Mouse (Mus musculus): ENCODE measurements around the gene Prss54. TPM values are rescaled to one million over a fixed set of nuclear protein-coding genes. Genes with fewer than 3 reads are reported as not detected.
"Not testable (repeated sequence)": the region's sequence is repeated elsewhere in the genome, so short reads cannot be mapped to it uniquely, and the experiment has no call there.

Prss54 gene
- not detected for total RNA-seq (2022)

GRCm38 (mm10) chr8:95576240-95576639, at the start of gene Prss54:
Prss54 (minus strand) TSS chr8:95576340.
- no peak for DNase-seq (ENCODE audit: low spot score in 2 of 2)

GRCm38 (mm10) chr8:95624833-95625232, 48.7 kb upstream of the Prss54 start:
- DNase-seq (ENCODE audit: low spot score in 2 of 2), result no peak

- no peak for DNase-seq (ENCODE audit: low spot score in 2 of 2)
Measured at GRCm38 (mm10) chr8:95620046-95620445, 43.9 kb upstream of the Prss54 start.

DNA sequence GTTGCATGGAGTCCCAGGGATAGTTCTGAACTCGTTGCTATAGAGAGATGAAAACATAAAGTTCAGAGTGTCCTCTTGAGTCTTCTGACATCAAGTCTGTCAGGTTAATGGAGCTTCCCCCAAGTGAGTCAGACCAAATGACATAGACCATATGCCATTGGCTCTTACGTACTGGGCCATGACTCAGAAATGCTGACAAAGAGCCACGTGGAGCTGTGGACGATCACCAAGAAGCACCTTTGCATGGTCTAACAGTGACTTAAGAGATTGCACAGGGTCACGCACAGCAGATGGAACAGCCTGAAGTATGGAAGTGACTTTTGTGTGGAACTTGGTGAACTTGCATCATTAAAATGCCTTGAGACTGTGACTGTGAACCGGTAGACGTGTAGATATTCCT, 40.2 kb upstream of the Prss54 start:
- DNase-seq (ENCODE audit: low spot score in 2 of 2), result no peak

DNA sequence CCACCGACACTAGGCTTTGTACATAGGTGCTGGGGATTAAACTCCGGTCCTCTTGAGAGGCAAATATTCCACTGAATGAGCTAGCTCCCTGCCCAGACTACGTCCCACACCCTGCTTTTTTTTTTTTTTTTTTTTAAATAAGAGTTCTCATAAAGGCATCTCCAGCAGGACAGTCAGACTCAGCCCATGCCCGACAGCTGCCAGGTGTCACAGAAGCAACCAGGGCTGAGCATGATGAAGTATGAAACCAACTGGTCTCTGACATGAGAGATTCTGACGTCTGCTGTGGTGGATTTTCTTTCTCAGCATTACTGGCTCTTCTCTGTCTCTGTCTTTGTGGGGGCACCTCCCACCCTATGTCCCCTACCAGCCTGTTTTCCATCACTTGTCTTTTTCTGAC, 35.6 kb upstream of the Prss54 start:
- DNase-seq (ENCODE audit: low spot score in 2 of 2), result no peak

GRCm38 (mm10) chr8:95610749-95611148, 34.6 kb upstream of the Prss54 start:
- no peak for DNase-seq (ENCODE audit: low spot score in 2 of 2)

- DNase-seq (ENCODE audit: low spot score in 2 of 2), result no peak
Measured at GRCm38 (mm10) chr8:95609406-95609805, 33.3 kb upstream of the Prss54 start.

GRCm38 (mm10) chr8:95607210-95607609, 31.1 kb upstream of the Prss54 start:
- DNase-seq (ENCODE audit: low spot score in 2 of 2), result no peak

GRCm38 (mm10) chr8:95606509-95606908, 30.4 kb upstream of the Prss54 start:
- DNase-seq (ENCODE audit: low spot score in 2 of 2), result not testable (repeated sequence)

DNA sequence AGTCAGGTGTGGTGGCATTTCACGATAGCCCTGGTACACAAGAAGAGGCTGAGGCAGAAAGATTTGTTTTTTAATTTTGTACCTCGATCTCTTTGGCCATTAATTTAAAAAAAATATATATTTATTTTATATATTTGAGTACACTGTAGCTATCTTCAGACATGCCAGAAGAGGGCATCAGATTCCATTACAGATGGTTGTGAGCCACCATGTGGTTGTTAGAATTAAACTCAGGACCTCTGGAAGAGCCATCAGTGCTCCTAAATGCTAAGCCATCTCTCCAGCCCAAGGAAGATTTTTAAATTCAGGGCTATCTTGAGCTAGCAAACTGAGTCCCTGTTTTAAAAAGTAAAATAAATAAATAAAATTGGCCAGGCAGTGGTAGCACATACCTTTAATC, 26.0 kb upstream of the Prss54 start:
- no peak for DNase-seq (ENCODE audit: low spot score in 2 of 2)

DNA sequence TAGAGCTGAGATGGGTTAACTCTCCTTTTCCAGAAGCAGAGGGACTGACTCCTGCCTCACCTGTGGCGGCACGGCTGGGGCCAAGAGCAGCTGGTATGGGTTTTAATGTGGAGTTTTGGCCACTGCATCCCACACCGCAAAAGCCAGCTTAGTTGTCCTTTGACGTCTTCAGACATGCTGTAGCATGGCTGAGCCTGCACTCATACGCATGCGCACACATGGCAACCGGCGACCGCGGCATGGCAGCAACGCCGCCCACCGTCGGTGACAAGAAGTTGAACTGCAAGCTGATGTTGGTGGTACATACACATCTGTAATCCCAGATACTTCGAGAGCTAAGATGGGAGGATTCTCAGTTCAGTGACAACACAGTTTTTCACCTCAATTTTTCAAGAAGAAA, 25.2 kb upstream of the Prss54 start:
- no peak for DNase-seq (ENCODE audit: low spot score in 2 of 2)

- no peak for DNase-seq (ENCODE audit: low spot score in 2 of 2)
Measured at GRCm38 (mm10) chr8:95599861-95600260, 23.7 kb upstream of the Prss54 start.

GRCm38 (mm10) chr8:95596841-95597241, 20.7 kb upstream of the Prss54 start:
- DNase-seq (ENCODE audit: low spot score in 2 of 2), result no peak

- no peak for DNase-seq (ENCODE audit: low spot score in 2 of 2)
Measured at GRCm38 (mm10) chr8:95595131-95595530, 19.0 kb upstream of the Prss54 start.

GRCm38 (mm10) chr8:95593439-95594393, 17.6 kb upstream of the Prss54 start:
- no peak for DNase-seq (ENCODE audit: low spot score in 2 of 2)

DNA sequence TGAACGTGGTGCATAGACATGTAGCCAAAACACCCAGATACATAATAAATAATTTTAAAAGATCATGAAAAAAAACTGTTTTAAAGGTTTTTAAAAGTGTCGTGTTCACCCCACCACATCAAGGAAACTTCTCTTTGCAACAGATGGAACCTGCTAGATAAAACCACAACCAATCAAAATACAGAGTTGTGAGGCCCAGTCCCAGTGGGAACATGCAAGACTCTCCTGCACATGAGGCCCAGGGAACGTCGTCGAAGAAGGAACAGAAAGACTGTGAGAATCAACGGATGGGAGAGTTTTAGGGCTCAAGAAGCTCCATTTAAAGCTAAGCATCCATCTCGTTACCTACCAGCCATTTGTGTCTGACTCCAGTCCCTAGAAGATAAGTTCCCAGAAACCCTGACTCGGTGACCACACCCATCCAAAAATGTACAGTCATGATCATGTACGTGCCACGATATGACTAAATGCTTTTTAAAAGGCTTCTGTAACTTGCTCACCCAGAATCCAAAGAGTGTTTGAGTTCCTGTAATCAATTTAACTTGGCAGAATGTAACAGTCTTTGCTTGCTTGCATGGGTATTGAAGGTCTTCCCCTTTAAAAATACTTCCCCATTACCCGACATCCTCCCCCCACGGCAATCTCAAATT, 16.1 kb upstream of the Prss54 start:
- DNase-seq (ENCODE audit: low spot score in 2 of 2), result no peak

DNA sequence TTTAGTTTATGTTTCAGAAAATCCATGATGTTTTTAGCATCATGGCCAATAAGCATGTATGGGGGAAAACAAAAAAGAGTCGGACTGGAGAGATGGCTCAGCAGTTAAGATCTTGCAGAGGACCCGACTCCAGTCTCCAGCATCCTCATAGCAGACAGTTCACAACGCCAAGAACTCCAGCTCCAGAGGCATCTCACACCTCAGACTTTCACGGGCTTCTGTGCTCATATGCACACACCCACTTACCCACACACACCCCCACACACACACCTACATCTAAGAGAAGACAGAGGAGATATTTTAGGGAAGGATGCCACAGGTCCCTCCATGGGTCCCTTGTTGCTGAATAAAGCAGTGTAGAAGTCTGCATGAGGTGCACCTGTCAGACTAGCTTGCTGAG, 14.4 kb upstream of the Prss54 start:
- DNase-seq (ENCODE audit: low spot score in 2 of 2), result no peak

DNA sequence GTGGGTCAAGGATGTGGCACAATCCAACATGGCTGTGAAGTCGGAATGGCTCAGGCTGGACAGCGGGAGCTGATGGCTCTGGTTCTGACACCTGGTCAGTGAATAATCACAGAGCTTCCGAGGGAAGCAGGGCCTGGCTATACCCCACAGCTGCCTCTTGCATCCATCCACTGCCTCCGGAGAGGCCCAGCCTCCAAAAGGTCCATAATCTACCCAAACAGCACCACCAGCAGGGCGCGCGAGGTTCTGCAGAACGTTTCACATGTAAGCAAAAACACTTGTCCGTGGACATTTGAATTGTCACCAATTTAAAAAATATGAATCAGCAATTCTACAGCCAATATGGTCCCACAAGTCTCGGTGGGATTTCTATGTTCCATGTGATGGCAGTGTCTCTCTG, 13.1 kb upstream of the Prss54 start:
- no peak for DNase-seq (ENCODE audit: low spot score in 2 of 2)

DNA sequence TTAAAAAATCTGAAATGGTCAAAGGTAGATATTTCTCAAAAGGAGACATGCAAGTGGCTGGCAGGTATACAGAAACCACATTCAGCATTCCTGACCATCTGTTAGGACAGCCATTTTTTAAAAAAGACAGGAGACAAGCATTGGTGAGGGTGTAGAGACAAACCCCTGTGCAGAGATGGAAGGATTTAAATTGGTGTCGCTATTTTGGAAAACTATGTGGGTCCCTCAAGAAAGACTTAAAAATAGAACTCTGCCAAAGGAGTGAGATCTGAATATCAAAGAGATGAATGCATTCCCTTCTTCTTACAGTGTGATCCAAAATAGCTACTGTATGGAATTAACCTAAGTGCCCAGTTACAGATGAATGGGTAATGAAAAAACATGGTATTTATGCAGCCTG, 11.2 kb upstream of the Prss54 start:
- DNase-seq (ENCODE audit: low spot score in 2 of 2), result no peak

DNA sequence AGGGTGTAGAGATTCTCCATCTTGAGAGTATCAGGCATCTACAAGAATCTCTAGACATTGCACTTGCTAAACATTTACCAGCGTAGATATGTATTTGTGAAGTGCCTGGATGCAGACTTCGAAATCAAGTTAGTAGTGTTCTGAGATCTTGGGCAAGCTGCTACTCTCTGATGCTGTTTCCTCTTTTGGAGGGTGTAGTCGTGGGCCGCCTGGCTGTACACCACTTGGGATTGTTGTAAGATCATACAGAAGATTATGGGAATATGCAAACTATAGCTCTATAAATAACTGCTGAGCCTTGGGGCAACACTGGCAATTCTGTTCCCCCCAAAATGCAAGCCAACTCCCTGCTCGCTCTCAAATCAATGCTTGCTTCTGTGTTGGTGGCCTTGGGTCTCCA, 3.0 kb downstream of the Prss54 start:
- DNase-seq (ENCODE audit: low spot score in 2 of 2), result no peak

DNA sequence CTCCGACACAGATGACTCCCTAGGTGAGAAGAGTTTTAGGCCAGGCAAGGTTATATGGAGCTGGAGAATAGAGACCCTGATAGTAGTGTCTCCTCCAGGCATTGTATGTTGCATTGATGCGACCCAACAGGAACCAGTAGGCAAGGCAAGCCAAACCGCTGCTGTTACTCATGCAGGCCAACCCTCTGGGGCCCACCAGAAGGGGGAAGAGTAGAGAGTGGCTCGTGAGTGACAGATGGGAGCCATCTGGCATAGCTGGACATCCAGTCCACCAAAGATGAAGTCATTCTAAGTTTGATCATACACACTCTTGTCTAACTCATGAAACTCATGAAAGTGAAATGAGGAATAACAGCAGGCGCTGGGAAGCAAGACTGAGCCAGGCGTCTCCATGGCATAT, 9.3 kb downstream of the Prss54 start:
- no peak for DNase-seq (ENCODE audit: low spot score in 2 of 2)

- no peak for DNase-seq (ENCODE audit: low spot score in 2 of 2)
Measured at GRCm38 (mm10) chr8:95566217-95566616, 9.9 kb downstream of the Prss54 start.

DNA sequence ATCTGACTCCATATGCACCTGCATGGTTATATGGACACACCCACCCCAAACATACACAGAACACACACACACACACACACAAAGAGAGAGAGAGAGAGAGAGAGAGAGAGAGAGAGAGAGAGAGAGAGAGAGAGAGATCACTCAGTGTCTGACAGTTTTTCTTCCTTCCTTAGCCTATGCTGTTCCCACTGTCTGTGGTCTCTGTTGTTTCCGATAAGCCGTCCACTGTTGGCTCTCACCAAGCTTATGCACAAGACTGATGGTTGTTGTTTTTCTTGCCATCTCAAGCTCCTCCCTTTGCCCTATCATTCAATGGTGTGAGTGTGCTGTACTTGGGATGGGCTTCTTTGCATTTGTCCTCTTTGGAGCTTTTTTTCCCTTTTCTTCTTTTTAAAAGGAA, 20.2 kb downstream of the Prss54 start:
- DNase-seq (ENCODE audit: low spot score in 2 of 2), result no peak

Data from gastrocnemius, adult 8-10 months (tissue).